Mouse (Mus musculus) natural killer cell, adult 2 months (primary cell): ENCODE results near the gene Gm20388.
"Not testable (repeated sequence)": the region's sequence is repeated elsewhere in the genome, so short reads cannot be mapped to it uniquely, and the experiment has no call there.

Experiments used
- DNase-seq, 2 experiments: peaks; one replicate each; pipeline ENCODE4 v3.0.0; 2022; ENCODE audit warnings: low spot score in 2 of 2

Gene Gm20388

GRCm38 (mm10) chr8:123993997-123994396 lies 4083.4 kb downstream of the Gm20388 start:
- no peak for DNase-seq

DNA sequence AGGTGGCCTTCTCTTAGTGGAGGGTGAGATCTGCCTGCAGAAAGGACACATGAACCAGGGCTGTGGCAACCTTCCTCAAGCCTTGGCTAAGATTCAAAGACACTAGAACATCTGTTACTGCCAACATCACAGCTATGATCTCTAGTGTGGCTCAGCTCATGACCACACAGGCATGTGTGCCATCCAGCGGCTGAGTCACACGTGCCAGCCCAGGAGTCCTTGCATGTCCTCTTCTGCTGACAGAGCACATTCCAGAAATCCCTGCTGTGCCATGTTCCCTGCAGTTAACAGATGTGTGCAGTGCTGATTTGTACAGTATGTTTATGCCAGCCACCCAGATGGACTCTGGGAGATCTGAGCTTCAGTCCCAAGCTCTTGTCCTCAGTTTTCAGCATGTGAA lies 4088.9 kb downstream of the Gm20388 start:
- no peak for DNase-seq

DNA sequence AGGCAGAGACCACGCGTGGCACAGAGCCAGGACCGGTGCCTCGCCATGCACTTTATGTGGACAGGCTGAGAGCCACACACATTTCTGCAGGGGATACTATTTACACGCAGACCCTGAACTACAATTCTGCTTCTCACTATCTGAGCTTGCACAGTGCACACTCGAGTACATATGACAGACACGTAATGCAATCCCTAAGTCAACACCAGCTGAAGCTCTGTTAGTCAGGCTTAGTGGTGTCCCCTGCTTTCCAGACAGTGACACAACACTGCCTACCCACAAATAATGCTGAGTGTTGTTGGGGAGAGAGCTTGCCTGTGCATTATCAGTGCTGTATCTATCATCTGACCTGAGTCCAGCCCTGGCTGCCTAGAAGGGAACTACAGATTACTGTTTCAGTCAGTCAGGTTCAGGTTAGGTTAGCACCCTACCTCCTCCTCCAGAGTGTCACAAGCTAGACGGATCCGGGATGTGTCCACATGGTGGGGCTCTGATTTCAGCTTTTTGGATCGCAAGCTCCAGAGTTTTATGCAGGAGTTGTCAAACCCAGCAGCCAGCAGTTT lies 4092.0 kb downstream of the Gm20388 start:
- no peak for DNase-seq

DNA sequence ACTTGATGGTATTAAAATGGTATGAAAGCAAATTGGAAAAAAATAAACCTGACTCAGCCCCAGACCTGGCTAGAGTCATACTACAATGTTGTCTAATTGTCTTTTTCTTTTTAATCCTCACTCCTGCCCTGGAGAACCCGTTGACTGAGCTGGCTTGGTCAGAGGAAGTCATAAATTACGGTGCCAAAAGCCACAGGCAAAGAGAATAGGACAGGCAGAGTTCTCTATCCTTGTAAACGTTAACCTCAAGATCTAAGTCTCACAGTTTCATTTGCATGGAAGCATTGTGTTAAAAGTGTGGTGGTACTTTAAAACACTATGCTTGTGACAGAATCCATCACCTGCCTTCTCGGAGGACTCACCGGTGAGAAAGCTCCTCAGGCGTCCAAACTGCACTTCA lies 4097.2 kb downstream of the Gm20388 start:
- no peak for DNase-seq

- DNase-seq: no peak
Observed at GRCm38 (mm10) chr8:124011580-124011979, 4100.9 kb downstream of the Gm20388 start.

- DNase-seq: no peak
Observed at GRCm38 (mm10) chr8:124011989-124012586, 4101.4 kb downstream of the Gm20388 start.

DNA sequence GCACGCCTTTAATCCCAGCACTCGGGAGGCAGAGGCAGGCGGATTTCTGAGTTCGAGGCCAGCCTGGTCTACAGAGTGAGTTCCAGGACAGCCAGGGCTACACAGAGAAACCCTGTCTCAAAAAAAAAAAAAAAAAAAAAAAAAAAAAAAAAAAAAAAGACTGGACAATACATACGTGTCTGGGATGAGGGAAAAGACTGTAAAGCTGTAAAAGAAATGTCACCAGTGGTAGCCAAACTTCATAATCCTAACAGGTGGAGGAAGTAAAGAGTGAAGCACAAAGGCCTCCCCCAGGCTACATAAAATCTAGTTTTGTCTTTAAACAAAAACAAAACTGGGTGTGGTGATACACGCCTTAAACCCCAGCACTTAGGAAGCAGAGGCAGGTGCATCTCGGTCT lies 4103.7 kb downstream of the Gm20388 start:
- not testable (repeated sequence) for DNase-seq

GRCm38 (mm10) chr8:124014751-124015150 lies 4104.1 kb downstream of the Gm20388 start:
- no peak for DNase-seq

- peak in 1 of 2 experiments; percentile 11 for DNase-seq
Observed at GRCm38 (mm10) chr8:124019782-124020181, 4109.1 kb downstream of the Gm20388 start.

DNA sequence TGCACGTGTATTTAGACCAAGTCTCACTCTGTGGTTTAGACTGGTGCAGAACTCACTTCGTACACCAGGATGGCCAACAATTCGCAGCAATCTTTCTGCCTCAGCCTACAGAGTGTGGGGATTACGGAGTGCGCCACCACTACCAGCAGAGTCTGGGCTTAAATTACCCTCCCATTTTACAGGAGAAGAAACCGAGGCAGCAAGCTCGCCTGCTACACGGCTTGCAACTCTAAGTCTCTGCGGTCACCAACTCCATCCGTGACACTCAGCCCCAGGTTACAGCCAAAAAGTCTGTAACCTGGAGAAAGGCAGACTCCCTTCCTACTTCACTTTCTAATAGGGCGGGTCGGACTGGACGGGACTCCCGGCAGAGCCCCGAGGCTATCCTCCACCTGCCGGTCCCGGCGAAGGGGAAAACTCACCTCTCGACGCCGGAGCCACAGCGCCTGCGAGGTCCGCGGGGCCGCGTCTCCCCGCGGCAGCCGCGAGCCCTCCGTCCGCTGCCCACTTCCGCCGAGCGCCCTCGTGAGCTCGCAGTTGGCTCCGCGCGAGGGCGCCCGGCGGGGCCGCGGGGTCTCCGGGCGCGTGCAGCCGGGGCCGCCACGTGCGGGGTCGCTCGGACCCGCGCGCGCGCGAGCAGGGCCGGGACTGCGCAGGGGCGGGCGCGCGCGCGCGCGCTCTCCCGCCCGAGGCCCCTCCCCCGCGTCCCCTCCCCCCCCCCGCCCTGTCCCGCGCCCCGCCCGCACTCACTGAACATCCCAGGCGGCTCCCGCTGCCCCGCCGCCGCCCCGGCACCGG lies 4110.0 kb downstream of the Gm20388 start:
- DNase-seq: peak; percentile 52 to 59

DNA sequence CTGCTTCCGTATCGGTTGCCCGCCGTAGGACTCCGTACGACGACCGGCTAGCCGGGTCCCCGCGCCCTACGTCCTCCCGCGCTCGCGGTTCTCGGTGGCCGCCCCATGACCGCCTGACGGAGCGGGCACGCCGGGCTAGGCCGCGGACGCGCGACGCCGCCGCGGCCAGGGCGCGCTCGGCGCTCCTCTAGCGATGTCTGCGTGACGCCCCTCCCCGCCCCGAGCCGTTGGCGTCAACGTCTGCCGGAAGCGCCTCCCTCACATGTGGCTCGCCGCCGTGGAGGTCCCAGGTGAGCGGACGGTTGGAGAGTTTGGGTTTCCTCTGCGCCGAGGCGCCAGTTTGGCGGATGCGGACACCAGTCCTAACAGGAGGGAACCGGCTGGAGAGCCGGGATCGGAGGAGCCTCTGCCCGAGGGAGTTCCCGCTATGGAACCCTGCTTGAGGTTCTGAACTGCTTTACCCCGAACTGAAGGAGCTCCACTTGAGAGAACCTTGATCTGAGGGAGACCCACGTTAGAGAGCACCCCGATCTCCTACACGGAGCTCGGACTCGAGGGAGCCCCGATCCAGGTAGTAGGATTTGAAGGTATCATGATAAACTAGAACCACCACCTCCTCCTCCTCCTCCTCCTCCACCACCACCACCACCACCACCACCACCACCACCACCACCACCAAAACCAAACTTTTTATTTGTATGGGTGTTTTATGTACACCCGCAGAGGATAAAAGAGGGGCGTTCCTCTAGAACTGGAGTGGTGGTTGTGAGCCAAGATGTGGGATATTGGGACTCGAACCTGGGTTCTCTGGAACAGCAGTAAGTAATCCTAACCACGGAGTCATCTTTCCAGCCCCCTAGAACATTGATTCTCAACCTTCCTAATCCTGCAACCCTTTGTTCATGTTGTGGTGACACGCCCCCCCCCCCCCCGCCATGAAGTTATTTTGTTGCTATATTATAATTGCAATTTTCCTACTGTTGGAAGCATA lies 4110.9 kb downstream of the Gm20388 start, which contains the start of the genes Taf5l and Urb2:
Gene Taf5l (minus strand): TSS at position 161 of the 991 bp plus-strand sequence.
Gene Urb2 (plus strand): TSS at position 272 of the 991 bp plus-strand sequence.
- peak; percentile 87 to 90 for DNase-seq

- not testable (repeated sequence) for DNase-seq
Observed at GRCm38 (mm10) chr8:124026265-124026664, 4115.6 kb downstream of the Gm20388 start.

- no peak for DNase-seq
Observed at GRCm38 (mm10) chr8:124027831-124028230, 4117.2 kb downstream of the Gm20388 start.

GRCm38 (mm10) chr8:124033400-124033799 lies 4122.8 kb downstream of the Gm20388 start:
- DNase-seq: no peak

DNA sequence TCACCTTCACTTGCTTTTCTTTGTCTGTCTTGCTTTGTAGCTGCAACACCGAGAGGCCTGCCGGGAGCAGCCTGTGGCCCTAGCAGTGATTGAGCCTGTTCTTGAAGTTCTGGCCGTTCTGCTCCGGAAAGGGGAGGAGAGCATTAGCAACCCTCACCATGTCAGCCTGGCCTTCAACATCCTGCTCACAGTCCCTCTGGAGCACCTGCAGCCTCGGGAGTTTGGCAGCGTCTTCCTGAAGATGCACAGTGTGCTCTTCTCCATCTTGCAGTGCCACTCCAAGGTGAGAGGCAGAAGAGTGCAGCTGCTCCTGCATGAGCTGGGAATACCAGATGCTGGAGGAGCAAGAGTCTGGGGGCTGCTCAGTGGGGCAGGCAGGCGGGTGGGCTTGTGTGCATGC lies 4127.5 kb downstream of the Gm20388 start:
- DNase-seq: no peak

- no peak for DNase-seq
Observed at GRCm38 (mm10) chr8:124039351-124039750, 4128.7 kb downstream of the Gm20388 start.

GRCm38 (mm10) chr8:124042201-124042600 lies 4131.6 kb downstream of the Gm20388 start:
- no peak for DNase-seq

- no peak for DNase-seq
Observed at GRCm38 (mm10) chr8:124044421-124044820, 4133.8 kb downstream of the Gm20388 start.

- DNase-seq: no peak
Observed at GRCm38 (mm10) chr8:124044931-124045330, 4134.3 kb downstream of the Gm20388 start.

DNA sequence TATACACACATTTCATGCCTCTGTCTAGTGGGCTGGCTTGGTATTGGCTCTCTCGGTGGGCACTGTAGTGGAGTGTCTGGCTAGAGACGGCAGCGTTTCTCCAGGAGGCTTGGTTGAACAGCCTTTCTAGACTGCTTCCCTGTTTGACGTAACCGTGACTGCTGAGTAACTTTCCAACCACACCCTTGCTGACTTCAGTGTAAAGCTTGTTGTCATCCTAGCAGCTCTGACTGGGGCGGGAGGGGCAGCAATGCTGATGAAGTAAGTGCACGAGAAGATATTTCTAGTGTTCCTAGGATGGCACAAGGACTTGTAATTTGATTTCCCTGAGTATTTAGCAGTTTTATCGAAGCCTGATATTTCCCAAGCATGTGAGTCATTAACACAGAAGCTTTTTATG lies 4135.2 kb downstream of the Gm20388 start:
- no peak for DNase-seq

DNA sequence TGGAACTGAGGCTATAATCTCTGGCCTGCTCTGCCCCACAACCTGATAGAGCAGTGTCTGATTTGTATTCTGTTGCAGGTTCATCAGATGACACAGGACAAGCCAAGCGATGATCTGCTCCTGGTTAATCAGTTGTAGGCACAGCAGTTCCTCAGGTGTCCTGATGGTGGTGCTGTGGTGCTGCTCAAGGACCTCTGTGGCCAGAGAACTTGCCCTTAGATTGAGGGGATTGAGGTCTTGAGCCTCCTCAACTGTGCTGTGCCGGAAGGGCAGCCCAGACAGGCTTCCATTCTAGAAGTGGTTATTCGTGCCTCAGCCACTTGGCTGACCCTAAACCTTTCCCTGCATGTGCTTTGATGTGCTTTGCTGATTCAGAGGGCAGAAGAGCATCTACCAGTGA lies 4141.5 kb downstream of the Gm20388 start:
- peak; percentile 62 to 70 for DNase-seq

GRCm38 (mm10) chr8:124052568-124052967 lies 4141.9 kb downstream of the Gm20388 start:
- no peak for DNase-seq
